25 mouse cellular contexts compared by ENCODE assay signal in genomic region chrX:127519114-127519513, GRCm38 (mm10).
DNase-seq lines count a peak whose midpoint lies in the region; ATAC-seq and TF ChIP-seq lines count a peak whose summit lies in the region.
"Had no signal": no experiment of that assay in that cellular context is flagged by ENCODE, and none has a peak within 500 bp of the region (broad histone marks: within the 10 kb centered on the region; RNA-seq: fewer than 3 reads in every experiment).

No protein-coding gene starts in this region.

- no peaks in the 10 kb centered on the region for H3K27me3 ChIP-seq in liver, embryonic 11.5 days (replicated peaks; ENCODE audit: control insufficient read depth, insufficient read depth, low read length)
- H3K27me3 ChIP-seq: embryonic facial prominence, embryonic 13.5 days; limb, embryonic 13.5 days; liver, embryonic 12.5 days; midbrain, embryonic 12.5 days; neural tube, embryonic 15.5 days; stomach, embryonic 15.5 days had no signal

- in situ Hi-C loops in ES-E14 (cut with MboI; ENCODE audit: low sequenced_read_pairs in 2 of 2, unreplicated experiment in 2 of 2): no loop called here

- H3K9ac ChIP-seq in ES-E14 (ENCODE audit: insufficient read depth, low read depth, low read length, poor library complexity, severe bottlenecking): no peak overlapping the region
- no peak overlapping the region for H3K9ac ChIP-seq in liver, embryonic 11.5 days (ENCODE audit: low read depth, low read length)
- H3K9ac ChIP-seq: embryonic facial prominence, embryonic 13.5 days; limb, embryonic 13.5 days; liver, embryonic 12.5 days; liver, postnatal 0 days; midbrain, embryonic 12.5 days; neural tube, embryonic 15.5 days; stomach, embryonic 15.5 days had no signal

- H3K9me3 ChIP-seq in ES-E14 (ENCODE audit: control insufficient read depth, insufficient read depth, low read depth, low read length): no peaks in the 10 kb centered on the region
- H3K9me3 ChIP-seq in liver, embryonic 11.5 days (ENCODE audit: control insufficient read depth, low read length): no peaks in the 10 kb centered on the region
- H3K9me3 ChIP-seq: embryonic facial prominence, embryonic 13.5 days; limb, embryonic 13.5 days; liver, embryonic 12.5 days; midbrain, embryonic 12.5 days; neural tube, embryonic 15.5 days; stomach, embryonic 15.5 days had no signal

- H3K4me3 ChIP-seq in layer of hippocampus, adult 2 months: no peak overlapping the region
- H3K4me3 ChIP-seq in ES-E14 (ENCODE audit: insufficient read depth in 1 of 2, low read depth in 1 of 2, low read length in 2 of 2, poor library complexity in 1 of 2, severe bottlenecking in 1 of 2): no peak overlapping the region
- no peak overlapping the region for H3K4me3 ChIP-seq in liver, embryonic 11.5 days (ENCODE audit: low read depth, low read length)
- H3K4me3 ChIP-seq: embryonic facial prominence, embryonic 13.5 days; hindbrain, embryonic 10.5 days; limb, embryonic 13.5 days; liver, embryonic 12.5 days; midbrain, embryonic 12.5 days; neural tube, embryonic 15.5 days; stomach, embryonic 15.5 days had no signal

- no peak for TF ChIP-seq POLR2A in brain, embryonic 14.5 days (IDR thresholded peaks at IDR 0.05; ENCODE audit: borderline replicate concordance, extremely low read depth, insufficient read depth, insufficient read length, poor library complexity, severe bottlenecking)

- no peaks in the 10 kb centered on the region for H3K36me3 ChIP-seq in ES-E14 (ENCODE audit: control insufficient read depth, insufficient read depth, low read length, poor library complexity, severe bottlenecking)
- no peaks in the 10 kb centered on the region for H3K36me3 ChIP-seq in liver, embryonic 11.5 days (ENCODE audit: control insufficient read depth, insufficient read depth, low read length)
- H3K36me3 ChIP-seq: embryonic facial prominence, embryonic 13.5 days; hindbrain, embryonic 10.5 days; limb, embryonic 13.5 days; liver, embryonic 12.5 days; midbrain, embryonic 12.5 days; neural tube, embryonic 15.5 days; stomach, embryonic 15.5 days had no signal

- peak; percentile 64 for TF ChIP-seq CTCF in layer of hippocampus, adult 2 months (conservative IDR thresholded peaks at IDR 0.05)
- TF ChIP-seq CTCF in brain, embryonic 14.5 days (IDR thresholded peaks at IDR 0.05; ENCODE audit: borderline replicate concordance, extremely low read depth, insufficient read depth, insufficient read length): no peak

- DNase-seq in layer of hippocampus, adult 2 months (ENCODE audit: low spot score in 2 of 2): no peak
- DNase-seq in layer of hippocampus, adult 8-10 months (ENCODE audit: low spot score in 2 of 2): no peak
- DNase-seq in 416B (ENCODE audit: low read depth) (peak; percentile 25), ES-E14 (ENCODE audit: low read depth, low spot score) (no peak)
- peak; percentile 17 for DNase-seq in brain, embryonic 14.5 days (ENCODE audit: low read depth)
- no peak for DNase-seq in liver, embryonic 11.5 days (ENCODE audit: low spot score)
- DNase-seq: adrenal gland, postnatal 10 days; cerebellum, adult 8-10 months; gastrocnemius, postnatal 14 days; heart, postnatal 14 days; kidney, adult 9 months; kidney, postnatal 10 days; liver, postnatal 0 days; lung, postnatal 36 days; retina, postnatal 1 day; right cerebral cortex, postnatal 14 days had no signal

- no peak overlapping the region for H3K4me2 ChIP-seq in liver, embryonic 11.5 days
- H3K4me2 ChIP-seq: embryonic facial prominence, embryonic 13.5 days; limb, embryonic 13.5 days; liver, embryonic 12.5 days; midbrain, embryonic 12.5 days; neural tube, embryonic 15.5 days; stomach, embryonic 15.5 days had no signal

- ATAC-seq in liver, embryonic 11.5 days (replicated peaks; ENCODE audit: low FRiP score): no peak
- ATAC-seq: CD4-positive, CD25-positive, alpha-beta regulatory T cell, adult 4 months; intestine, postnatal 0 days; liver, embryonic 12.5 days; liver, postnatal 0 days had no signal

- no peak overlapping the region for H3K27ac ChIP-seq in layer of hippocampus, adult 2 months
- no peak overlapping the region for H3K27ac ChIP-seq in ES-E14 (ENCODE audit: insufficient read depth, low read depth, low read length, poor library complexity, severe bottlenecking)
- H3K27ac ChIP-seq in liver, embryonic 11.5 days (ENCODE audit: low read depth, low read length): no peak overlapping the region
- H3K27ac ChIP-seq: embryonic facial prominence, embryonic 13.5 days; hindbrain, embryonic 10.5 days; limb, embryonic 13.5 days; liver, embryonic 12.5 days; midbrain, embryonic 12.5 days; neural tube, embryonic 15.5 days; stomach, embryonic 15.5 days had no signal

- no peaks in the 10 kb centered on the region; a peak in 1 of 4 replicates for H3K4me1 ChIP-seq in ES-E14 (ENCODE audit: control insufficient read depth in 2 of 2, insufficient read depth in 2 of 2, low read length in 2 of 2, poor library complexity in 1 of 2)
- no peaks in the 10 kb centered on the region for H3K4me1 ChIP-seq in liver, embryonic 11.5 days (replicated peaks; ENCODE audit: control insufficient read depth, insufficient read depth, low read length)
- H3K4me1 ChIP-seq: embryonic facial prominence, embryonic 13.5 days; hindbrain, embryonic 10.5 days; limb, embryonic 13.5 days; liver, embryonic 12.5 days; midbrain, embryonic 12.5 days; neural tube, embryonic 15.5 days; stomach, embryonic 15.5 days had no signal

TF ChIP-seq in ES-E14, 5 proteins besides CTCF, POLR2A, EP300 and RAD21:
- peak; percentile 82 for TF ChIP-seq ZNF384 (IDR thresholded peaks at IDR 0.05; ENCODE audit: low read depth, low read length)
- TF ChIP-seq HCFC1 (IDR thresholded peaks at IDR 0.05; ENCODE audit: borderline replicate concordance, insufficient read depth, low read length): no peak
- TF ChIP-seq ZC3H11A (IDR thresholded peaks at IDR 0.05; ENCODE audit: borderline replicate concordance, low read depth, low read length): no peak
- no peak for TF ChIP-seq CHD2 (IDR thresholded peaks at IDR 0.05; ENCODE audit: low read depth, low read length)
- TF ChIP-seq MAFK (IDR thresholded peaks at IDR 0.05; ENCODE audit: insufficient read depth, low read depth, low read length): no peak

Comparison
In these comparisons a context has a peak if more than half of its experiments do, and no peak if none do; other contexts are left out.
1. DNase-seq: peak in 416B (single experiment) and brain, embryonic 14.5 days (single experiment); none in layer of hippocampus, adult 2 months (0 of 2), layer of hippocampus, adult 8-10 months (0 of 2), ES-E14 (single experiment) and liver, embryonic 11.5 days (single experiment).